Mouse (Mus musculus) neural tube, embryonic 10.5 days (tissue): Measurements from ENCODE around the gene Ctnnd2.

Experiments used
- DNase-seq: peaks from one replicate; pipeline ENCODE4 v3.0.0-alpha.2; 2017; ENCODE audit warnings: low spot score; ENCODE audit errors: extremely low spot score

Ctnnd2 gene

GRCm38 (mm10) chr15:31063734-31064133, 891.3 kb downstream of the Ctnnd2 start:
- DNase-seq: no peak

- no peak for DNase-seq
These were observed 895.7 kb downstream of the Ctnnd2 start for GRCm38 (mm10) chr15:31068127-31068526.

GRCm38 (mm10) chr15:31070311-31070710, 897.9 kb downstream of the Ctnnd2 start:
- no peak for DNase-seq
